Mouse (Mus musculus) layer of hippocampus, adult 18-20 months (tissue): ENCODE data around the gene 1700025G04Rik. TPM values are rescaled to one million over a fixed set of nuclear protein-coding genes. Genes with fewer than 3 reads are reported as not detected.

ENCODE experiments used
- DNase-seq, 2 experiments: peaks; one replicate each; pipeline ENCODE4 v3.0.0; 2022; ENCODE audit warnings: low spot score in 2 of 2
- total RNA-seq, 2 experiments: library from RNA; stranded (reverse); gene quantifications; 2 replicates each; pipeline ENCODE4 v1.2.3; 2021

1700025G04Rik gene
- total RNA-seq, 2 experiments from 2014 or later = 60.3 to 70.8 TPM

GRCm38 (mm10) chr1:151998721-151999206 lies 91.2 kb downstream of the 1700025G04Rik start:
- no peak for DNase-seq

- DNase-seq = no peak
Measured at GRCm38 (mm10) chr1:151997591-151997990, 92.3 kb downstream of the 1700025G04Rik start.

- DNase-seq = no peak
Measured at GRCm38 (mm10) chr1:151995948-151996697, 93.8 kb downstream of the 1700025G04Rik start.

- DNase-seq = no peak
Measured at GRCm38 (mm10) chr1:151994271-151994670, 95.7 kb downstream of the 1700025G04Rik start.

GRCm38 (mm10) chr1:151991505-151991904 lies 98.4 kb downstream of the 1700025G04Rik start:
- DNase-seq = no peak

GRCm38 (mm10) chr1:151990615-151991014 lies 99.3 kb downstream of the 1700025G04Rik start:
- no peak for DNase-seq

GRCm38 (mm10) chr1:151988713-151989112 lies 101.2 kb downstream of the 1700025G04Rik start:
- no peak for DNase-seq

- no peak for DNase-seq
Measured at GRCm38 (mm10) chr1:151988066-151988465, 101.9 kb downstream of the 1700025G04Rik start.

GRCm38 (mm10) chr1:151986024-151986778 lies 103.7 kb downstream of the 1700025G04Rik start:
- peak in 1 of 2 experiments; percentile 44 for DNase-seq

- no peak for DNase-seq
Measured at GRCm38 (mm10) chr1:151985056-151985455, 104.9 kb downstream of the 1700025G04Rik start.

GRCm38 (mm10) chr1:151983991-151984390 lies 105.9 kb downstream of the 1700025G04Rik start:
- DNase-seq = no peak

- no peak for DNase-seq
Measured at GRCm38 (mm10) chr1:151980498-151980897, 109.4 kb downstream of the 1700025G04Rik start.

GRCm38 (mm10) chr1:151979803-151980456 lies 110.0 kb downstream of the 1700025G04Rik start:
- no peak for DNase-seq

- no peak for DNase-seq
Measured at GRCm38 (mm10) chr1:151978751-151979150, 111.2 kb downstream of the 1700025G04Rik start.

GRCm38 (mm10) chr1:151977596-151977995 lies 112.3 kb downstream of the 1700025G04Rik start:
- DNase-seq = no peak

GRCm38 (mm10) chr1:151976850-151977249 lies 113.1 kb downstream of the 1700025G04Rik start:
- no peak for DNase-seq

- no peak for DNase-seq
Measured at GRCm38 (mm10) chr1:151975418-151976379, 114.2 kb downstream of the 1700025G04Rik start.

GRCm38 (mm10) chr1:151974887-151975286 lies 115.0 kb downstream of the 1700025G04Rik start:
- DNase-seq = peak in 1 of 2 experiments; percentile 10

GRCm38 (mm10) chr1:151974424-151974823 lies 115.5 kb downstream of the 1700025G04Rik start:
- no peak for DNase-seq

GRCm38 (mm10) chr1:151973110-151973700 lies 116.7 kb downstream of the 1700025G04Rik start:
- no peak for DNase-seq
